Mouse (Mus musculus) bone marrow, adult 2 months (tissue): ENCODE results near the gene Ccdc185.

Experiments
- CTCF ChIP-seq: fragments of 200-500 bp; IDR thresholded peaks from 2 replicates; pipeline ENCODE4 v1.5.1; 2011; ENCODE audit warnings: low read length, control low read depth; ENCODE audit not compliant: control insufficient read depth, insufficient read depth
- POLR2A ChIP-seq: fragments of 200-500 bp; IDR thresholded peaks from 2 replicates; pipeline ENCODE4 v1.6.1; 2011; ENCODE audit warnings: low read depth, mild to moderate bottlenecking, control low read depth, low read length, borderline replicate concordance; ENCODE audit not compliant: control insufficient read depth

GRCm38 (mm10) chr1:182794628-182795027 is 45.6 kb upstream of the Ccdc185 start:
- TF ChIP-seq CTCF (no peak), POLR2A (no peak)
